Mouse (Mus musculus) liver, adult 2 months (tissue): Measurements from ENCODE around the gene Rpp38. TPM values are rescaled to one million over a fixed set of nuclear protein-coding genes. Genes with fewer than 3 reads are reported as not detected.

ENCODE experiments used
- DNase-seq: peaks from one replicate; pipeline ENCODE4 v3.0.0-alpha.2; 2011; ENCODE audit warnings: low read depth, low spot score; ENCODE audit errors: extremely low read depth
- H3K27ac ChIP-seq: fragments of 200-500 bp; replicated peaks from 2 replicates; pipeline ENCODE4 v1.5.1; 2012; ENCODE audit warnings: low read depth, mild to moderate bottlenecking, control low read depth, inconsistent platforms, low read length; ENCODE audit not compliant: insufficient read depth
- H3K27me3 ChIP-seq: fragments of 200-500 bp; 2 replicates; pipeline ENCODE4 v1.6.1; 2012; ENCODE audit warnings: mild to moderate bottlenecking, moderate library complexity, low read length, inconsistent platforms; ENCODE audit not compliant: control insufficient read depth, insufficient read depth
- H3K36me3 ChIP-seq: fragments of 200-500 bp; 2 replicates; pipeline ENCODE4 v1.6.1; 2012; ENCODE audit warnings: low read length, inconsistent platforms; ENCODE audit not compliant: control insufficient read depth, insufficient read depth
- H3K4me1 ChIP-seq: fragments of 200-500 bp; 2 replicates; pipeline ENCODE4 v1.6.1; 2011; ENCODE audit warnings: low read length; ENCODE audit not compliant: control insufficient read depth, insufficient read depth
- H3K4me3 ChIP-seq: fragments of 200-500 bp; 2 replicates; pipeline ENCODE4 v1.5.1; 2011; ENCODE audit warnings: low read depth, mild to moderate bottlenecking, control low read depth, low read length, moderate library complexity; ENCODE audit not compliant: insufficient read depth
- H3K79me2 ChIP-seq: fragments of 200-500 bp; 2 replicates; pipeline ENCODE4 v1.6.1; 2012; ENCODE audit warnings: inconsistent platforms, mild to moderate bottlenecking, low read length, moderate library complexity; ENCODE audit not compliant: control insufficient read depth, insufficient read depth
- H3K9ac ChIP-seq: fragments of 200-500 bp; 2 replicates; pipeline ENCODE4 v1.6.1; 2012; ENCODE audit warnings: low read depth, mild to moderate bottlenecking, control low read depth, inconsistent platforms, low read length
- CTCF ChIP-seq: fragments of 200-500 bp; IDR thresholded peaks from 2 replicates; pipeline ENCODE4 v1.5.1; 2011; ENCODE audit warnings: low read depth, low read length, control low read depth
- POLR2A ChIP-seq: fragments of 200-500 bp; IDR thresholded peaks from 2 replicates; pipeline ENCODE4 v1.6.1; 2011; ENCODE audit warnings: low read length, control low read depth; ENCODE audit not compliant: insufficient read depth; ENCODE audit errors: extremely low read depth
- WGBS: fragments of 180-500 bp; shearing (Covaris S2); methylation state at CpG from one replicate; pipeline ENCODE4 v1.1.7; 2018; 5-methylcytosine and 5-hydroxymethylcytosine counted together
- polyA plus RNA-seq: library from polyadenylated mRNA; depleted of rRNA; stranded (reverse); fragments of >200 nt; gene quantifications from 2 replicates; pipeline ENCODE4 v1.2.3, GENCODE M21; 2012; rRNA removed
- total RNA-seq: library from RNA; depleted of rRNA; stranded (reverse); fragments of >200 nt; gene quantifications from 2 replicates; pipeline ENCODE4 v1.2.3, GENCODE M21; 2014; rRNA removed

The Rpp38 gene
- total and polyA plus RNA-seq, 2 experiments = 2.3 to 3.4 TPM

DNA sequence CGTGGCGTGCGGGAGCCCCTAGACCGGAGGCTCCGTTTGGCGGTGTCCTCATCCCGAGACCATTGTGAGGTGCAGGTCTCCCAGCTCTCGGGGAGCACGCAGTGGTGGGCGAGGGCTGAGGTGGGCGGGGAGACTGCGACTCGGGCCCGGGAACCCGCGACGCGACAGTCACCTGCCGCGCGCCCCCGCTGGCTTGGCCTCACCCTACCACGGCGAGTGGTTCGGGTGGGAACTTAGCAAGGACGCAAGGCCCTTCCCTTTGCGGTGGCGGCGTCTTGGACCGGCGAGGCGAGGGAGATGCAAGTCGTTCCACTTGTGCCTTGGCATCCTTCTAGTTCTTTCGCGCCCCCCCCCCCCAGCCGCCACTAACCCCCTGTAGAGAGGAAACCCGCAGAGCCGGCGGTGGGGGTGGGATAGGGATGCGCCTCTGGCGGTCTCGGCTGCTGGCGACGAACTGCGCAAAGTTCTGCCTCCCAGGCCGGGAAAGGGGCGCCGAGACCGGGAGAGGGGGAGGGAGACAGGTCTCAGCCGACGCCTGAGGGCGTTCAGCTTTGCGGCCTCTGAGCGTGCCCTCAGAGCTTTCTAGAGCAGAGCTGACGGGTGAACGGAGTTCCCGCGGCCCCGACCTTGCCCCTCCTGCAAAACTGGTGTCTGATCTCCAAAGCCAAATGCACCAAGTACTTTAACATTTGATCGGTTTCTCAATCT is 47.8 kb downstream of the Rpp38 start:
- Histone ChIP-seq H3K9ac (peak overlapping the region; percentile 84), H3K79me2 (no peaks in the 10 kb centered on the region; the same call in 1 of the 2 replicates), H3K4me1 (peaks cover 3% of the 10 kb centered on the region; the same call in 1 of the 2 replicates), H3K4me3 (peak overlapping the region; percentile 76), H3K36me3 (no peaks in the 10 kb centered on the region), H3K27ac (peak overlapping the region; percentile 57), H3K27me3 (no peaks in the 10 kb centered on the region)
- WGBS = under 1% methylated on average over 53 of the region's 60 CpGs
- TF ChIP-seq CTCF (no peak), POLR2A (no peak)
- DNase-seq = no peak

DNA sequence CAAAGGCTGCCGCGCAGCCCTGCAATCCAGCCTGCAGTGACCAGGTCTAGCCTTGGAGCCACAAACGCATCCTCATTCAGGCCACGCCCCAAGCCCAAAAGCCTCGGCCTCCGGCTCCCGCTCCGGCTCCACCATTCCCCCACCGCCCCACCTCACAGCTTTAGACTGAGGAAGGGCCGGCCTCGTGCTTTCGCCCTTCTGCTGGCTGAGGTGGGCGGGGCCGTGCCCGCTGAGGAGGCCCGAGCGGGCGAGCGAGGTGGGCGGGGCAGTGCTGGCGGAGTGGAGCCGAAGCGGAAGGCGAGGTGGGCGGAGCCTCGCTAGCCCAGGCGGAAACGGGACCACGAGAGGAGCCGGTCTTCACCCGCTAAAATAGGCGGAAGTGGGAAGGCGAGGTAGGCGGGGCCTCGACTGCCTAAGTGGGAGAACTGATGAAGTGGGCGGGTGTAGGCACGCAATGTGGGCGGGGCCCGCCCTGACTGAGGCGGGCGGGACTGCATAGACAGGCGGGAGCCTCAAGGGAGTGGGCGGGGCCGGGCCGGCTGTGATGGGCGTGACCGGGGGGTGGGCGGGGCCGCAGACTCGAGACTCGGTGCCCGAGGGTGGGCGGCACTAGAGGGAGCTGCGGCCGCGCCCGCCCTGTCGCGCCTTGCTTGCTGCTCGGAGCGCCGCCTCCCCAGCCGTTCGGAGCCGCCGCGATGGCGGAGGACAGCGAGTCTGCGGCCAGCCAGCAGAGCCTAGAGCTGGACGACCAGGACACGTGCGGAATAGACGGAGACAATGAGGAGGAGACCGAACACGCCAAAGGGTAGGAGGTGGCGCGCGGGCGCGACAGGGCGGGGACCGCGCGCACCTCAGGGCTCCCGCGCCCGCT is 48.6 kb downstream of the Rpp38 start, which contains the start of gene Nmt2:
Gene Nmt2, plus strand, starts transcription at position 611 of the 871 bp plus-strand sequence.
- peak; percentile 97 for DNase-seq
- no peaks in the 10 kb centered on the region; the same call in 1 of the 2 replicates for H3K79me2 ChIP-seq
- H3K27me3 ChIP-seq = no peaks in the 10 kb centered on the region
- H3K4me3 ChIP-seq = peak within 1 kb of the TSS; percentile 76
- TF ChIP-seq POLR2A = peak; percentile 92
- no peak for TF ChIP-seq CTCF
- peaks cover 3% of the 10 kb centered on the region; the same call in 1 of the 2 replicates for H3K4me1 ChIP-seq
- H3K27ac ChIP-seq = peak within 1 kb of the TSS; percentile 57
- no peaks in the 10 kb centered on the region for H3K36me3 ChIP-seq
- peak within 1 kb of the TSS; percentile 84 for H3K9ac ChIP-seq
- WGBS = under 1% methylated on average over 86 of the region's 88 CpGs

DNA sequence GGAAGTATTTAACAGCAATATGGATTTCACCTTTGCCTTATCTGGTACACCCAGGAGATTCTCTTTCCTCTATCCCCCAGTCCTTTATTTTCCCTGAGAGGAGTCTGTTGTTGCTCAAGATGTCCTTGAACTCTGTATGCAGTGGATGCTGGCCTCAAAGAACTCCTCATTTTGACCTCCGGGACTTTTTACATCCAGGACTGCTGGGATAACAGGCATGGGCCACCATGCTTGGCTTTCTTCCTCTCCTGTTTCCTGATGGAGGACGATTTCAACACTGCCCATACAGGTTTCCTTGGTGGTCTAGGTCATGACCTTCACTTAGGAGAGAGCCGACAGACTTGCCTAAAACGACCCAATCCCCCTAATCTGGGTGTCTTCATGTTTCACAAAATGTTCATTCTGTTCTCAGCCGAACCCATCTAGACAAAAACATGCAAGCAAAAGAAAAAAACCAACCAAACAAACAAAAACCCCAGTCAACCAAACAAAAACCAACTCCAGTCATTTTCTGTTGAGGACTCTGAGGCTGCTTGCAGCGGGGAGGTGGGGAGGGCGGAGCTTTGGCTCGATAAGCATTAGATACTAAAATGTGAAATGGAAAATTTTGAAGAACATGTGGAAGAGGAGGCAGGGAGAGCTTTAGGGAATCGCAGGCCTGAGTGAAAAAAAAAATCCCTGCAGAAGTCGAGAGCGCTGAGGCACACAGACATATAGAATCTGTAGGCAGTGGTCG is 49.4 kb downstream of the Rpp38 start:
- Histone ChIP-seq H3K4me1 (peaks cover 3% of the 10 kb centered on the region; the same call in 1 of the 2 replicates), H3K9ac (peak overlapping the region; percentile 54), H3K27ac (no peak overlapping the region), H3K27me3 (no peaks in the 10 kb centered on the region), H3K36me3 (no peaks in the 10 kb centered on the region), H3K79me2 (no peaks in the 10 kb centered on the region; the same call in 1 of the 2 replicates), H3K4me3 (peak overlapping the region; percentile 60)
- peak; percentile 15 for DNase-seq
- TF ChIP-seq POLR2A (no peak), CTCF (no peak)
- 8% methylated on average over 12 of the region's 12 CpGs for WGBS

DNA sequence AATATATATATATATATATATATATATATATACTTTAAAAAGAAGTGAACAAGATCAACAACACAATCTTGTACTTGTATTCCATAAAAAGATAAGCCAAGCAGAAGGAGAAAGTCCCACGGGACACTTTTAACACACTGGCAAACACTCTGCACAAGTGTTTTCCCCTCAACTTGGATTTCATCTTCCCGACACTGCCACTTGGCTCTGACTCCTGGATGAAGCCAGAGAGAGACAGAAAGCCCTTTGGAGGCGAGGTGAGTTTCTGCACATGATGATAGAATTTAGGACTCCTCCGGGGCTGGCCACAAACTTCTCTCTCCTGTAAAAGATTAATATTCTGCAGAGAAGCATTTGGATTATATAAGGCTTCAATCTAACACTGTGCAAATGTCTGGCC is 51.1 kb downstream of the Rpp38 start:
- no peak for DNase-seq
- 94% methylated on average over 4 of the region's 4 CpGs for WGBS
- Histone ChIP-seq H3K27me3 (no peaks in the 10 kb centered on the region), H3K36me3 (no peaks in the 10 kb centered on the region), H3K4me3 (no peak overlapping the region), H3K27ac (no peak overlapping the region), H3K9ac (no peak overlapping the region), H3K4me1 (peaks cover 3% of the 10 kb centered on the region; the same call in 1 of the 2 replicates), H3K79me2 (no peaks in the 10 kb centered on the region)
- TF ChIP-seq POLR2A (no peak), CTCF (no peak)

Other genes with a start within 250 kb of the Rpp38 start
- 3.8 and 4.1 TPM in 2 replicates for gene Fam171a1, start 218.4 kb downstream of the Rpp38 start, total RNA-seq
- 1.8 and 2.2 TPM in 2 replicates for gene Fam171a1, start 218.4 kb downstream of the Rpp38 start, polyA plus RNA-seq
- 13.2 and 16.4 TPM in 2 replicates for gene Nmt2, start 48.4 kb downstream of the Rpp38 start, total RNA-seq
- gene Nmt2, start 48.4 kb downstream of the Rpp38 start, polyA plus RNA-seq = 5.1 and 5.4 TPM in 2 replicates
- gene Acbd7, start 3.5 kb upstream of the Rpp38 start, total RNA-seq = not detected in 2 replicates
- gene Acbd7, start 3.5 kb upstream of the Rpp38 start, polyA plus RNA-seq = not detected in 2 replicates
- gene Olah, start 64.6 kb upstream of the Rpp38 start, total RNA-seq = not detected in 2 replicates
- not detected in 2 replicates for gene Olah, start 64.6 kb upstream of the Rpp38 start, polyA plus RNA-seq
- gene Meig1, start 90.0 kb upstream of the Rpp38 start, total RNA-seq = not detected in 2 replicates
- gene Meig1, start 90.0 kb upstream of the Rpp38 start, polyA plus RNA-seq = not detected in 2 replicates
- 5.6 and 5.8 TPM in 2 replicates for gene Dclre1c, start 91.5 kb upstream of the Rpp38 start, total RNA-seq
- gene Dclre1c, start 91.5 kb upstream of the Rpp38 start, polyA plus RNA-seq = 1.2 and 1.8 TPM in 2 replicates
- gene Suv39h2, start 142.4 kb upstream of the Rpp38 start, total RNA-seq = 0.27 and 0.46 TPM in 2 replicates
- gene Suv39h2, start 142.4 kb upstream of the Rpp38 start, polyA plus RNA-seq = 0.12 and 0.13 TPM in 2 replicates
- 1.1 and 1.3 TPM in 2 replicates for gene Gm45902, start 180.1 kb upstream of the Rpp38 start, total RNA-seq
- gene Gm45902, start 180.1 kb upstream of the Rpp38 start, polyA plus RNA-seq = 0.45 and 0.61 TPM in 2 replicates
- gene Hspa14, start 180.2 kb upstream of the Rpp38 start, total RNA-seq = 14.9 and 17.4 TPM in 2 replicates
- 9.5 and 12.3 TPM in 2 replicates for gene Hspa14, start 180.2 kb upstream of the Rpp38 start, polyA plus RNA-seq
- gene Cdnf, start 180.4 kb upstream of the Rpp38 start, total RNA-seq = 0.46 and 0.47 TPM in 2 replicates
- 0.20 TPM in 1 of 2 replicates, not detected in the other for gene Cdnf, start 180.4 kb upstream of the Rpp38 start, polyA plus RNA-seq
- 50.6 and 68.6 TPM in 2 replicates for gene Fam107b, start 237.8 kb upstream of the Rpp38 start, total RNA-seq
- 13.7 and 18.3 TPM in 2 replicates for gene Fam107b, start 237.8 kb upstream of the Rpp38 start, polyA plus RNA-seq